Mouse (Mus musculus): ENCODE measurements around the gene Ankrd44. TPM values are rescaled to one million over a fixed set of nuclear protein-coding genes. Genes with fewer than 3 reads are reported as not detected.

The Ankrd44 gene
- total RNA-seq, 2 experiments from 2014 or later = 22.1 to 22.2 TPM

- intact Hi-C loops (cut with DNase I) = no loop called here
- no peak for DNase-seq (ENCODE audit: low spot score in 2 of 2)
Measured at GRCm38 (mm10) chr1:54923366-54924308, 2.5 kb downstream of the Ankrd44 start.

- no peak for DNase-seq (ENCODE audit: low spot score in 2 of 2)
- intact Hi-C loops (cut with DNase I) = no loop called here
Measured at GRCm38 (mm10) chr1:54922707-54923106, 3.5 kb downstream of the Ankrd44 start.

DNA sequence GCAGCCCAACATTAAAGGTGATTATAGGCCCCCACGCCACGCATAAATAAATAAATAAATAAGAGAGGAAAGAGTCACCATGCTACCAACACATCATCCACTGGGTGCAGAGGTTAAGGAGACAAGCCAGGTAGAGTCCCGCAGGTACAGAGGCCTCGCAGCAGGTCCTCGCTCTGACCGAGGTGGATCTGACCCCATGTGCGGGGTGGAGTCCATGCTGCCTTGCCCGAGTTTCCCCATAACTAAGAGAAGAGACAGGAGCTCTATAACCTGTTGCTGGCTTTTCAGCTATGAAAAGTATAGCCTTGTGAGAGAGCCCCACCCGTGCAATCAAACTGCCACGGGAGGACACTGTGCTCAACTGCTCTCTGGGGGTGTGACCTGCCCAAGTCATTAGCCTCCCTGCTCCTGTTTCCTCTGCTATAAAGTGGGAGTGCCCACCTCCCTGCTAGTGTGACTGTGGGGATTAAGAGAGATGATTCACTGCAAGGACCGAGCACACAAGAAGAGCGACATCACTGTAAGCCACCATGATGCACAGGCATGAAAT lies 4.1 kb downstream of the Ankrd44 start:
- intact Hi-C loops (cut with DNase I) = no loop called here
- DNase-seq (ENCODE audit: low spot score in 2 of 2) = no peak

GRCm38 (mm10) chr1:54920132-54920531 lies 6.1 kb downstream of the Ankrd44 start:
- intact Hi-C loops (cut with DNase I) = no loop called here
- DNase-seq (ENCODE audit: low spot score in 2 of 2) = no peak

DNA sequence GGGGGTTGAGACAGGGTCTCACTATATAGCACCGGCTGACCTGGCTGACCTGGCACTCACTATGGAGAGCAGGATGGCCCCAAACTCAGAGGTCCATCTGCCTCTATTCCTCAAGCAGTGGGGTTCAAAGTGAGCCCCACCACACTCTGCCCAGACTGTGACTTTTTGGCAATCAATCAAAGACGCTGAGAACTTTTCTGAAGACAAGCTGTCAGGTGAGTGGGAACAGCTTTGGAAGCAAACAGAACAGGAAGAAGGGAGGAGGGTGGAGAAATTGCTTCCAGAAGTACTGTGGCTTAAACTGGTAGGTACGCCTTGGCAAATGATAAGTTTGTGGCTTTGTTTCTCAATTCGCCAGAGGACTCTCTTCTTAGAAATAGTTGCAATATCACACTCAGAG lies 9.7 kb downstream of the Ankrd44 start:
- no peak for DNase-seq (ENCODE audit: low spot score in 2 of 2)
- intact Hi-C loops (cut with DNase I) = no loop called here

GRCm38 (mm10) chr1:54914387-54914786 lies 11.8 kb downstream of the Ankrd44 start:
- intact Hi-C loops (cut with DNase I) = no loop called here

DNA sequence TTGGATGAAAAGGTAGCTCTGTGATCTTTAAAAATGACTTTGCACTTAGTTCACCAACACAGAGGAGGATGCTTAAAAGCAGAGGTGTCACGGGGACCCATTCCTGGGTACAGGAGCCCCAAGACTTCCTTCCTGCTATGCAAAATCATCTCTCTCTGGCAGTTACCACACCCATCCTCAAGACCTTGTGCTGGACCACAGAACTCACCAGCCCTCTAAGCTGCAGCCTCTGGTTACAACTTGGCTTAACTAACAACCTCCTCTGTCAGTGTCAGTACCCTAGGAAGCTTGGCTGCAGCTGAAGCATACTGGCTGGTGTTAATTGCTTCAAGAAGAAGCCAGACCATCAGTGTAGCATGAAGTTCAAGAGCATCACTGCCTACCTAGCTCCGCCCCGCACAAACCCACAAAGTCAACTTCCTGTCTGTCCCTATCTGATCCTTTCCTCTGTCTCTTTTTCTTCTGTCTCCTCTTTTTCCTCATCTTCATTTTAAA lies 12.8 kb downstream of the Ankrd44 start:
- intact Hi-C loops (cut with DNase I) = no loop called here
- DNase-seq (ENCODE audit: low spot score in 2 of 2) = no peak

More at GRCm38 (mm10) chr1:54914387-54914786, 11.8 kb downstream of the Ankrd44 start:
- DNase-seq (ENCODE audit: low spot score in 2 of 2) = no peak

- intact Hi-C loops (cut with DNase I) = no loop called here
- no peak for DNase-seq (ENCODE audit: low spot score in 2 of 2)
Measured at GRCm38 (mm10) chr1:54913063-54913335, 13.2 kb downstream of the Ankrd44 start.

DNA sequence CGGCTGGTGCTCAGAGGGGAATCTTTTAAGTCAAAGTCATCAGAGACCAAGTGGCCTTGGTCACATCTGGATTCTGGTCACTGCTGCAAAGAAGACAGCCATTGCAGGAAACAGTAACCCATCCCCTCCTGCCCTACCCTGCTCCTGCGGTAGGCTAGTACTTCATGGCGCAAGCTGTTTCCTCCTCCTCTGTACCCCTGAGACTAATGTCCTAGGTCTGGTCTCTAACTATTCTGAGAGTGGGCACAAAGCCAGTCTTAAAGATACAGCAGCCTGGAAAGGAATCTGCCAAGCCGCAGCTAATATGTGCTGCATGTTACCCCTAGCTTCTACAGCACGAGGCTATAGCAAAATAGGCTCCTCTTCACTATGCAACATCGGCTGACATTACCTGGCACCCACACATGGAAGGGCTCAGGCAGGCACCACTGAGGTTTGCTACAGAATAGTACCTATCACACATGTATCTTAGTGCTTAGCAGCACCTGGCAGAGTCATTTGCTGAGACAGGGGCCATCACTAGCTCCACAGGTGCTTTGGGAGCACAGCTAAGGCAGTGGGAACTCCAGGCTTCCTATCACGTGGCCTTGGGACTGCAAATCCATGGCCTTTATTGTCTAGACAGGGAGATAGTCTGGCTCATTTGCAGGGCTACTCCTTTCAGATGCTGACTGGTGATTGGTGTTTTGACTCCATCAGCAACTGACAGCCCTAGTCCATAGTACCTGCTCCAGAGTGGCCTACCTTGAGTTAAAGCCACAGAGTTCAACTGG lies 13.7 kb downstream of the Ankrd44 start:
- no peak for DNase-seq (ENCODE audit: low spot score in 2 of 2)
- intact Hi-C loops (cut with DNase I) = no loop called here

- no peak for DNase-seq (ENCODE audit: low spot score in 2 of 2)
- intact Hi-C loops (cut with DNase I) = no loop called here
Measured at GRCm38 (mm10) chr1:54911256-54911610, 15.0 kb downstream of the Ankrd44 start.

GRCm38 (mm10) chr1:54910489-54911255 lies 15.5 kb downstream of the Ankrd44 start:
- intact Hi-C loops (cut with DNase I) = no loop called here
- DNase-seq (ENCODE audit: low spot score in 2 of 2) = no peak

DNA sequence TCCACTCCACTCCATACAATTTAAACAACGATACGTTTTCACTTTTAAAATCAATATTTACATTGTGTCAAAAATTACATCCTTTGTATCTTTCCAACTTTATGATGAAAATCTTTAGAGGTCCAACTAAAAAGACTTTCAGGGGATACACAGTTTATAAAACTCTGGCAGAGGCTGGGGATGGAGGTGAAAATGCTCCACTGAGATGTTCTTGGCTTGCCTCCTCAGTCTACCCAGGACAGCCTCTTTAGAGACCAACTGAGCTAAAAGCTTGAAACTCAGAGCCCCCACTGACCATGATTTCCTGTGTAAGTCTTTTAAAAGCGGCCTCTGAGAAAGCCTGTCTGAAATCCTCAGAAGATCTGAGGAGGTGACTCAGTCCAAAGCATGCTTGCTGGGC lies 17.4 kb downstream of the Ankrd44 start:
- intact Hi-C loops (cut with DNase I) = no loop called here
- no peak for DNase-seq (ENCODE audit: low spot score in 2 of 2)

DNA sequence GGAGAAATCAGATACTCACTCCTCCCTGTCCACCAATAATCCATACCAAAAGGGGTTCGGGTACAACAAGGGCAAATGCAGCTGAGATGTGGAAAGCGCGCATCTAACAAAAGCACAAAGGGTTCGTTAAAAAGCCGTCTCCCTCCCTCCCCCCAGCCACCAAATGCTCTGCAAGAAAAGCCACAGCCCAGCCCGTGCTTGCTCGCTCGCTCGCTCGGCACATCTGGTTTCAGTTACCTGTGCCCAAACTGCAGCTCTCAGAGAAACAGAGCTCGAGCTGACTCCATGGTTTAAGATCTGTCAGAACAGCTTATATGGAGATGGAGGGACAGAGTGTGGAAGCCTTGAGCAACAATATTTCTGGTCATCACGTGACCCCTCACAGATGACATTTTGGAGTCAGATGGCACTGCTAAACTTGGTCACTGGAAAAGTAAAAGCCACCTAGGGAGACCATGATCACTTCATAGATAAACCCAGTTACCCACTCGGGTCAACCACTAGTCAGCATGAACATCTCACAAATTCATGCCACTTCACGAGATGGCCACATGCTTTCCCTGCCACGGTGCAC lies 19.0 kb downstream of the Ankrd44 start:
- DNase-seq (ENCODE audit: low spot score in 2 of 2) = no peak
- intact Hi-C loops (cut with DNase I) = no loop called here

DNA sequence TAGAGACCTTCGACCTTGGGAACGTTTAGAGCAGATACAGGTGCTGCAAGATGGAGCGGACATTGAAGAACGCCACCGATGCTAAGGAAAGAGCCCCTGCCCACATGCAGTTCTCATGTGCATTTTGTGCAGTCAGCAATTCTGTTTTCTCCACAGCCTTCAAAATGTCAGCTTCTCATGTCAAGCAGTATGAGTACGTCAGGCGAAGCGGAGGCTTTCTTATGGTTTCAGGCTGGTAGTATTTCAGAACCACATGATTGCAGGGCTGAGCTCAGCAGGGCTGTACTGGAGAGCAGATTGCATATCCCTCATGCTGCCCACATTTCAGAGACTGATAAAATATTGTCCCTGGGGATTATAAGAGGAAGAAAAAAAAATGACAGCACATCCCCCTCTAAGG lies 19.9 kb downstream of the Ankrd44 start:
- DNase-seq (ENCODE audit: low spot score in 2 of 2) = peak in 1 of 2 experiments; percentile 28
- intact Hi-C loops (cut with DNase I) = no loop called here

DNA sequence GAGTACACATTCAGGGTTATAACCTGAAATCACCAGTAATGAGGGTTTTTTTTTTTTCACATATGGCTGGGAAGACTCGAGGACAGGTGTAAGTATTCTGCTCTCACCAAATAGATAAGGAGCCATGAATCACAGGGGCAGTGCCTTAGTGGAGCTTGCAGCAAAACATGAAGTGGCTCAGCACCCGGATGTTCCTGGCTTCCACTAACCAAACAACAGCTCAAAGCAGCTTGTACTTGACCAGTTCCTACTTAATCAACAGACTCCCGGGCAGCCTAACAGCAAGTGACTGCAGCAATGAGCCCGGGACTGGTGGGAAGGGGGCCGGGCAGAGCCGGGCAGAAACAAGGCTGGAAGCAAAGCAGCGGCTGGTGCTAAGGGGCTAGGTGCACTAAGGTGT lies 20.6 kb downstream of the Ankrd44 start:
- no peak for DNase-seq (ENCODE audit: low spot score in 2 of 2)
- intact Hi-C loops (cut with DNase I) = no loop called here

DNA sequence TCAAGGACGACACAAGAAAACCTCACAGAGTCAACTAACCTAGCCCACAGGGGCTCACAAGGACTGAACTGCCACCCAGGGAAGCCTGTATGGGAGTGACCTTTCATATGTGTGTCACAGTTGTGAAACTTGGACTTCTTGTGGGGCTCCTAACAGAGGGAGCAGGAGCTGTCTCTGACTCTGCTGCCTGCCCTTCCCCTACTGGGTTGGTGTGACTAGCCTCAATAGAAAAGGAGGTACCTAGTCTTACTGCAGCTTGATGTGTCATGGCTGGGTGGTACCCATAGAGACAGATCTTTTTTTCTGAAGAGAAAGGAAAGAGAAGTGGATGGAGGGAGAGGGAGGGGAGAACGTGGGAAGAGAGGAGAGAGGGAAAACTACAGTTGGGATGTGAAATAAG lies 22.0 kb downstream of the Ankrd44 start:
- no peak for DNase-seq (ENCODE audit: low spot score in 2 of 2)
- intact Hi-C loops (cut with DNase I) = no loop called here

- intact Hi-C loops (cut with DNase I) = no loop called here
- no peak for DNase-seq (ENCODE audit: low spot score in 2 of 2)
Measured at GRCm38 (mm10) chr1:54902689-54903246, 23.4 kb downstream of the Ankrd44 start.

DNA sequence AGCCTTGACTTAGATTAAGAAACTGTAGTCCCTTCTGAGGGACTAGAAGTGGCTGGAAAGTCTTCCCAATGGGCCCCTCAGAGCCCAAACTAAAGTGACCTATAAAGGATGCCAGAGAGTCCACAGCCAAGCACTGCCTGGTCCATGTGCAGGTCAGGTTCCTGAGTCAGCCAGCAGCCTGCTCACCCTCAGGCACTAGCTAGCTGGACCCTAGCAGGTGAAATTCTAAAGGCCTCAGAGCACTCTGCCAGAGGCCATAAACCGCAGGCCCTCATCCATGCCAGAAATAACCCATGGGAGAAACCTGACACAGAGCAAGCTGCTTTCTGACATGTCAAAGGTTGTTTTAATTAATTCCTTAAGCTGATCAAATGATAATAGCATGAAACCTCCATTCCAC lies 25.1 kb downstream of the Ankrd44 start:
- intact Hi-C loops (cut with DNase I) = no loop called here
- DNase-seq (ENCODE audit: low spot score in 2 of 2) = no peak

DNA sequence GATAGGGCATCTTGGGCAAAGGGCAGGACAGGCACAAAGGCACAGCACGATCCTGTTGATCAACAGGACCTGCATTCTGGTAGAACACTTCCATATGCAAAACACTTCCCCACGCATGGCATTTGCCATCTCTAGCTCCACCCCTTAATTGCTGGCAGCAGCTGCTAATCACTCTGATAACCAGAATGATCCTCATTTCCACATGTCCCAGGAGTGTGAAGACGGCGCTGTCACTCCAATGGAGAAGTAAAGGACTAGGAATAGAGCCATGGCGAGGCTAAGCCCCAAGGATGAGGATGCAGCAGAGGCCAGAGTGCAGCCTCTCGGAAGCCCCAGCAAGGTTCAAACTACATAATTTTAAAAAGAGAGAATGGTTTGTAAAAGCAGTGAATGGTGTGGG lies 26.9 kb downstream of the Ankrd44 start:
- no peak for DNase-seq (ENCODE audit: low spot score in 2 of 2)
- intact Hi-C loops (cut with DNase I) = no loop called here

Data from left cerebral cortex, postnatal 25 days (tissue).